Mouse (Mus musculus): ENCODE data around the gene Fcgr3.
"Not testable (repeated sequence)": the region's sequence is repeated elsewhere in the genome, so short reads cannot be mapped to it uniquely, and the experiment has no call there.

Gene Fcgr3

GRCm38 (mm10) chr1:171085718-171086117 lies 21.0 kb upstream of the Fcgr3 start:
- no peak for DNase-seq (ENCODE audit: low read depth, low spot score)

- DNase-seq (ENCODE audit: low read depth, low spot score): not testable (repeated sequence)
Observed at GRCm38 (mm10) chr1:171081512-171082231, 16.9 kb upstream of the Fcgr3 start.

- DNase-seq (ENCODE audit: low read depth, low spot score): not testable (repeated sequence)
Observed at GRCm38 (mm10) chr1:171079825-171080224, 15.1 kb upstream of the Fcgr3 start.

- DNase-seq (ENCODE audit: low read depth, low spot score): not testable (repeated sequence)
Observed at GRCm38 (mm10) chr1:171079345-171079744, 14.6 kb upstream of the Fcgr3 start.

GRCm38 (mm10) chr1:171078419-171078818 lies 13.7 kb upstream of the Fcgr3 start:
- DNase-seq (ENCODE audit: low read depth, low spot score): not testable (repeated sequence)

- not testable (repeated sequence) for DNase-seq (ENCODE audit: low read depth, low spot score)
Observed at GRCm38 (mm10) chr1:171077955-171078354, 13.2 kb upstream of the Fcgr3 start.

GRCm38 (mm10) chr1:171077192-171077591 lies 12.5 kb upstream of the Fcgr3 start:
- not testable (repeated sequence) for DNase-seq (ENCODE audit: low read depth, low spot score)

GRCm38 (mm10) chr1:171076176-171076575 lies 11.4 kb upstream of the Fcgr3 start:
- not testable (repeated sequence) for DNase-seq (ENCODE audit: low read depth, low spot score)

GRCm38 (mm10) chr1:171074283-171074682 lies 9.5 kb upstream of the Fcgr3 start:
- peak; percentile 75 for DNase-seq (ENCODE audit: low read depth, low spot score)

GRCm38 (mm10) chr1:171072217-171072616 lies 7.5 kb upstream of the Fcgr3 start:
- not testable (repeated sequence) for DNase-seq (ENCODE audit: low read depth, low spot score)

GRCm38 (mm10) chr1:171071726-171072125 lies 7.0 kb upstream of the Fcgr3 start:
- not testable (repeated sequence) for DNase-seq (ENCODE audit: low read depth, low spot score)

- peak; percentile 14 for DNase-seq (ENCODE audit: low read depth, low spot score)
Observed at GRCm38 (mm10) chr1:171070879-171071278, 6.1 kb upstream of the Fcgr3 start.

- DNase-seq (ENCODE audit: low read depth, low spot score): not testable (repeated sequence)
Observed at GRCm38 (mm10) chr1:171069508-171069907, 4.8 kb upstream of the Fcgr3 start.

- DNase-seq (ENCODE audit: low read depth, low spot score): not testable (repeated sequence)
Observed at GRCm38 (mm10) chr1:171067928-171068327, 3.2 kb upstream of the Fcgr3 start.

GRCm38 (mm10) chr1:171066583-171066982 lies 1.8 kb upstream of the Fcgr3 start:
- DNase-seq (ENCODE audit: low read depth, low spot score): not testable (repeated sequence)

- DNase-seq (ENCODE audit: low read depth, low spot score): not testable (repeated sequence)
Observed at GRCm38 (mm10) chr1:171065768-171066167, 1.0 kb upstream of the Fcgr3 start.

GRCm38 (mm10) chr1:171065243-171065587 lies 480 bp upstream of the Fcgr3 start:
- not testable (repeated sequence) for DNase-seq (ENCODE audit: low read depth, low spot score)

- not testable (repeated sequence) for DNase-seq (ENCODE audit: low read depth, low spot score)
Observed at GRCm38 (mm10) chr1:171063569-171064490, 905 bp downstream of the Fcgr3 start.

GRCm38 (mm10) chr1:171061566-171061965 lies 3.2 kb downstream of the Fcgr3 start:
- DNase-seq (ENCODE audit: low read depth, low spot score): no peak

GRCm38 (mm10) chr1:171060392-171060791 lies 4.3 kb downstream of the Fcgr3 start:
- DNase-seq (ENCODE audit: low read depth, low spot score): no peak

GRCm38 (mm10) chr1:171059203-171059602 lies 5.5 kb downstream of the Fcgr3 start:
- no peak for DNase-seq (ENCODE audit: low read depth, low spot score)

GRCm38 (mm10) chr1:171057253-171057652 lies 7.5 kb downstream of the Fcgr3 start:
- DNase-seq (ENCODE audit: low read depth, low spot score): no peak
